Mouse (Mus musculus): ENCODE data around the gene Gng10. TPM values are rescaled to one million over a fixed set of nuclear protein-coding genes. Genes with fewer than 3 reads are reported as not detected.

Gene Gng10
- total RNA-seq, 2 experiments from 2014 or later = 91.5 to 100 TPM

GRCm38 (mm10) chr4:59011446-59011845 lies 23.4 kb upstream of the Gng10 start:
- no peak for DNase-seq (ENCODE audit: extremely low spot score in 1 of 2, low spot score in 1 of 2)

- DNase-seq (ENCODE audit: extremely low spot score in 1 of 2, low spot score in 1 of 2) = no peak
Measured at GRCm38 (mm10) chr4:59015181-59015580, 19.7 kb upstream of the Gng10 start.

GRCm38 (mm10) chr4:59016922-59017321 lies 18.0 kb upstream of the Gng10 start:
- no peak for DNase-seq (ENCODE audit: extremely low spot score in 1 of 2, low spot score in 1 of 2)

GRCm38 (mm10) chr4:59034325-59034917 lies 467 bp upstream of the Gng10 start:
- no peak for DNase-seq (ENCODE audit: extremely low spot score in 1 of 2, low spot score in 1 of 2)

GRCm38 (mm10) chr4:59035786-59036350 lies 980 bp downstream of the Gng10 start:
- no peak for DNase-seq (ENCODE audit: extremely low spot score in 1 of 2, low spot score in 1 of 2)

GRCm38 (mm10) chr4:59036490-59037127 lies 1.7 kb downstream of the Gng10 start:
- peak; percentile 46 to 79 for DNase-seq (ENCODE audit: extremely low spot score in 1 of 2, low spot score in 1 of 2)

- no peak for DNase-seq (ENCODE audit: extremely low spot score in 1 of 2, low spot score in 1 of 2)
Measured at GRCm38 (mm10) chr4:59037525-59037924, 2.6 kb downstream of the Gng10 start.

- DNase-seq (ENCODE audit: extremely low spot score in 1 of 2, low spot score in 1 of 2) = no peak
Measured at GRCm38 (mm10) chr4:59040397-59041287, 5.8 kb downstream of the Gng10 start.

- DNase-seq (ENCODE audit: extremely low spot score in 1 of 2, low spot score in 1 of 2) = no peak
Measured at GRCm38 (mm10) chr4:59043074-59043473, 8.2 kb downstream of the Gng10 start.

- no peak for DNase-seq (ENCODE audit: extremely low spot score in 1 of 2, low spot score in 1 of 2)
Measured at GRCm38 (mm10) chr4:59043891-59044290, 9.0 kb downstream of the Gng10 start.

GRCm38 (mm10) chr4:59047222-59047621 lies 12.3 kb downstream of the Gng10 start:
- DNase-seq (ENCODE audit: extremely low spot score in 1 of 2, low spot score in 1 of 2) = no peak

- no peak for DNase-seq (ENCODE audit: extremely low spot score in 1 of 2, low spot score in 1 of 2)
Measured at GRCm38 (mm10) chr4:59051081-59051480, 16.2 kb downstream of the Gng10 start.

- DNase-seq (ENCODE audit: extremely low spot score in 1 of 2, low spot score in 1 of 2) = no peak
Measured at GRCm38 (mm10) chr4:59057929-59058328, 23.0 kb downstream of the Gng10 start.

- DNase-seq (ENCODE audit: extremely low spot score in 1 of 2, low spot score in 1 of 2) = no peak
Measured at GRCm38 (mm10) chr4:59062526-59062925, 27.6 kb downstream of the Gng10 start.

- DNase-seq (ENCODE audit: extremely low spot score in 1 of 2, low spot score in 1 of 2) = no peak
Measured at GRCm38 (mm10) chr4:59069276-59069675, 34.4 kb downstream of the Gng10 start.

GRCm38 (mm10) chr4:59083430-59083829 lies 48.5 kb downstream of the Gng10 start:
- no peak for DNase-seq (ENCODE audit: extremely low spot score in 1 of 2, low spot score in 1 of 2)

GRCm38 (mm10) chr4:59089391-59089790 lies 54.5 kb downstream of the Gng10 start:
- no peak for DNase-seq (ENCODE audit: extremely low spot score in 1 of 2, low spot score in 1 of 2)

Measured in layer of hippocampus, postnatal 25 days (tissue).